Mouse (Mus musculus) natural killer cell, adult 2 months (primary cell): ENCODE measurements around the gene Noto.

Experiments used
- DNase-seq, 2 experiments: peaks; one replicate each; pipeline ENCODE4 v3.0.0; 2022; ENCODE audit warnings: low spot score in 2 of 2

The Noto gene

GRCm38 (mm10) chr6:85423836-85424379 lies at the start of gene Noto:
Gene Noto, plus strand, starts transcription at chr6:85423886.
- DNase-seq: no peak

DNA sequence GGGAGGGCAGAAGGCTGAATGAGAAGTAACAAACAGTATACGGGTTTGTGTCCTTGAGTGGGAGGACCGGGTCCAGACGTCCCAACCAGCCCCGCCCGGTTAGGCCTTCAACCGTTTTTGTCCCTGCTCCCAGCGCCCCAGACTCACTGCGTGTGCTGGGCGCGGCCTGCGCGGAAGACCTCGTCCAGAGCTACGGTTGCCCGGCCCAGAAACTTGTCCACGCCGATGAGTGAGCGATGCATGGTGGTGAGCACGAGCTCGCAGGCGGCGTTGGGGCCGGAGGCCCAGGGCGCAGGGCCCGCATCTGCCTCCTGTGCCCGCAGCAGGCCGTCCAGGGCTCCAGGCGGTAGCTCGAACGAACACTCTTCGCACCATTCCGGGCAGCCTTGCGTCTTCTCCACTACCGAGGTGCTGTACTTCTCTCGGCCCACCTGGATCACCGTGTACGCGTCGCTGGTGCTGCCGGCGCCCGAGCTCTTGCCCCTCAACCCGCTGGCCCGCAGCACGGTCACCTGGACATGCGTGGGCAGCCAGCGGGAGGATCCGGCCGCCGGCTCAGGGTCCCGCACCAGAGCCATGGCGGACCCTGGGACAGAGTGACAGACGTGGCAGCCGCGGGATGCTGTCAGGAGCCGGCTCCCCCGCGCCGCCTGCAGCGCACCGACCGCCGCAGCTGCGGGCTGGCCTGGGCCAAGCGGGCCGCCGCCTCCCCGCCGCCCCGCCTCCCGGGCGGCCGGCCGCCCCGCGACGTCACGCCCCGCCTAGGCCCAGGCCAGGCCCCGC lies 49.5 kb upstream of the Noto start, which contains the start of gene Rab11fip5:
Gene Rab11fip5 (minus strand): TSS at position 684 of the 783 bp plus-strand sequence.
- DNase-seq: no peak

DNA sequence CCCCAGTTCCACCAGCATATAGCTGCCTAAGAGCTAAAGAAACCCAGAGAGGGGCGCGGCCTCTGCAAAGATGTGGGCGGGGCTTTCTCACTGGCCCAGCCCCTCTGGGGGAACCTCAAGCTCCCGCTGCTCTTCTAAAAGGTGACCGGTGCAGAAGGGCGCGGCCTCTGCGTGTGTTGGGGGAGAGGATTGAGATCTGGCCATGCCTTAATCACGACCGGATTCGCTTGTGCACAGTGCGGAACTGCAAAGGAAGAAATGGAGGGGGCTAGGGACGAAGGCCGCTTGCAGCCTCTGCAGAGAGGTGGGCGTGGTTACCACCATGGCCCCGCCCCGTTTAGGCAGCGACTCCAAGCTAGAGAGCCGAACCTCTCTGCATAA lies 49.0 kb upstream of the Noto start:
- DNase-seq: peak; percentile 97 to 98

DNA sequence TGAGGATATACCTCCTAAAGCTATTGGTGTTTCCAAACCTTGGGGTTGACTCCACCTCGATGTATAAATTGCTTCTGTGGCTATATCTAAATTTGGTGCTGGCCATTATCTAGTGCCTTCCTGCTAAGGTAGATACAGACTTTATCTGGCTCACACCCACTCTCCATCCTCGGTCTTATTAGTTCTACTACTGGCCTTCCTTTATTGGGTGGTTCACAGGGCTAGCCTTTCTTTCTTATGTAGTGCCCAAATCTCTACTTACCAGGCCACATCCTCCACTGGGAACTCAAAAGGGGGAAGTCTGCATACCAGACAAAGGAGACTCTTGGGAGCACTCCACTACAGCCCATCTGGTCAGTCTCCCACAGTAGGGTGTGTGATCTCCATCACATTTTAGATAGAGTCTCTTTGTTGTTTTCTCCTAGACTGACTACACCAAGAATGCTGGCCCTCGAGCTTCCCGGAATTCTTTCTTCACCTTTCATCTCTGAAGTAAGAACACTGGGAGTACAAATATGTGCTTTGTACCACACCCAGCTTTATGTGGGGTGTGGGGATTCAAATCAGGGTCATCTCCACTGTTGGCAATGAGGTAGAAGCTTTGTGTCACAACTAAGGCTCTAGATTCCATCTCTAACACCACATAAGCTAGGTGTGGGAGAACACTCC lies 46.5 kb upstream of the Noto start:
- DNase-seq: no peak

DNA sequence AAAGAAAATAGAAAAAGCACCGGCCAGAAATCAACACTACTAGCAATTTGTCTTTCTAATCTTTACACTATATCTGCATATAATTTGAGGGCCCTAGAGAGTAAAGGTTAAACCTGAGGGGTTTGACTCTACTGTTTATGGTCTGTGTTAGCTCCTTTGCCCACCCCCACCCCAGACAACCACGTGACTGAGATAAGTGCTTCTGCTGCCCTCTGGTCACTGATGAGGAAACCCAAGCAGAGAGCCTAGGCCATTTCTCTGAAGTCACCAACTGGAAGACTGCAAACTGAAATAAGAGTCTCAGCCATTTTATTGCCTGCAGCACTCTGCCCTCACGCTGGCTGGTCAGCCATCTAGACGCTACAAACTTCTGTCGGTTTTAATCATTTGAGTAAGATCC lies 45.8 kb upstream of the Noto start:
- no peak for DNase-seq

DNA sequence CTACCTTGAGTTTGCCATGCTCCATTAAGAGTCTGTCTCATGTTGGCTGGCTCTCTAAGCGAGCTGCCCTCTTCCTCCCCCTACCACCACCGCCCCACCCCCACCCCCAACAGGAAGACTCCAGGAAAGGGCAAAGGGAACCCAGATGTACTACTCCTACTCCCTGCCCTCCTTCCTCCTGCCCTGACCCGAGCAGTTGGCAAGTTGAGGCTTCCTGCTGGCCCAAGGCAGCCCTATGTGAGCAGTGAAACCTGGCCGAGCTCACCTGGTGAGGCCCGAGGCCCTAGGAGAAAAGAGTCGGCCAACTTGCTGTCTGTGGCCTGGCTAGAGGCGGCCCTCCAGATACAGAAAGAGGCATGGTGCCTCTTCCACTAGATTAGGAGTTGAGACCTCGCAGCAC lies 45.1 kb upstream of the Noto start:
- no peak for DNase-seq

DNA sequence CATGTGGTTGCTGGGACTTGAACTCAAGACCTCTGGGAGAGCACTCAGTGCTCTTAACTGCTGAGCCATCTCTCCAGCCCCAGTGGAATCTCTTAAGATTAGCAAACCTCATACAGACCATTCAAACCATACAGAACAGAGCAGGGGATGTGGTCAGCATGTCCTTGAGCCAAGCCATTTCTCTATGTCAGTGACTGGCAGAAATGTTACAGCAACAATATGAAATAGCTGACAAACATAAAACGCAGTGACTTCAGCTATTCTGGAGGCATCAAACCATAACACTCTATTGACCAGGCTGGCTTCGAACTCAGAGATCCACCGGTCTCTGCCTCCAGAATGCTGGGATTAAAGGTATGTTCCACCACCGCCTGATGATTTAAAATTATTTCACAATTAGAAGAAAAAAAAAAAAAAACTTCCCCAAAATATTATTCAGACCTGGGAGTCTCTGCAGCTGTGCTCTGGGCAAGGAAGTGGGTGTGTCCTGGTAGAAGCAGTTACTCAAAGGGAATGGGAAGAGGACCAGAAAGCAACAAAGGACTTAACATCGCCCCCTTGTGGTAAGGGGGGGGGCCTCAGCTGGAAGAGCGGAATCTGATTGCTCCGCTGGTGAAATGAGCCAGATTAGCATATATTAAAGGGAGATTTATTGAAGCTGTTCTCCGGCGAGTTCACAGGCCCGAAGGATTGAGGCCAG lies 43.3 kb upstream of the Noto start:
- DNase-seq: peak; percentile 26 to 45

DNA sequence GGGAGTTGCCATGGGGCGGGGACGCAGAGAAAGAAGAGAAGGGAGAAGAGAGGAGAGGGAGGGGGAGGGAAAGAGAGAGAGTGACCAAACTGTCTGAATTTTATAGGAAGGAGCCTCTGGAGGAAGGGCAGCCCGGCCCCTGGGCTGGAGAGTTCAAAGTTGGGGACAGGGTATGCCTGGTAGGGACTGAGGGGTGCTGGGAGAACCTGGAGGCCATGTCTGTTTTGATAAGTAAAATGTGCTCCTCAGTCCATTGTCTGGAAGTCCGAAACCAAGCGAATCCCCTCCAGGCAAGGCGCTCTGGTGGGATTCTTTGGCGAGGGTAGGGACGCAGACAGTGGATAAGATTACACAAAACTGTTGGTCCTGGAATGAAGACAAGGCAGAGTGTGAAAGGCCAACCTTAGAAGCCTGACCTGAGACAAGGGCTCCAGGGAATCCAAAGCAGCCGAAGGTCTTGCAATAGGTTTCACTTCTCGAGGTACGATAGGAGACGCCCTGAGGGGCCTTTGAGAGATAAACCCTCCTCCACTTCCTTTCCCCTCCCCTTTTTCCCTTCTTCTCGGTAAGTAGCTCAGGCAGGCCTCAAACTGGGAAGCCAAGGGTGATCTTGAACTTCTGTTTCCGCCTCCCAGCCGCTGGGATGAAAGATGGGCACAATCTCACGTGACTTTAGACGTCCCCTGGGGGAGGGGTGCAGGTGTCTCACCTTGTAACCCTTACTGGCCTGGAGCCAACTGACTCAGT lies 42.6 kb upstream of the Noto start:
- DNase-seq: no peak

GRCm38 (mm10) chr6:85381648-85382020 lies 42.1 kb upstream of the Noto start:
- DNase-seq: no peak

- no peak for DNase-seq
These were observed 40.9 kb upstream of the Noto start for GRCm38 (mm10) chr6:85382791-85383190.

GRCm38 (mm10) chr6:85388608-85389007 lies 35.1 kb upstream of the Noto start:
- no peak for DNase-seq

- DNase-seq: peak; percentile 27 to 60
These were observed 31.9 kb upstream of the Noto start for GRCm38 (mm10) chr6:85391803-85392202.

DNA sequence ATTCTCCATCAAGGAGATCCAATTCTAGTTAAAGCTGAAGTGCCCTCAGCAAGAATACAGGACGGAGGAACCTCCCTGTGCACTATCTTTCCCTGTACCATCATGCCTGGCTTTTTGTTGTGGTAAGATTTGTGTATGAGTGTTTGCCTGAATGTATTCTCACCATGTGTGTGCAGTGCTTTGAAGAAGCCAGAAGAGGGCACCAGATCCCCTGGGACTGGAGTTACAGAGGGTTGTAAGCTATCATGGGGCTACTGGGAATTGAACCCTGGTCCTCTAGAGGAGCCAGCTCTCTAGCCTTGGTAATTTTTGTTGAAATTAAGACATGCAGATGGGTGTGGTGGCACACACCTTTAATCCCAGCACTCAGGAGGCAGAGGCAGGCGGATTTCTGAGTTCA lies 28.3 kb upstream of the Noto start:
- no peak for DNase-seq

- DNase-seq: peak in 1 of 2 experiments; percentile 34
These were observed 26.5 kb upstream of the Noto start for GRCm38 (mm10) chr6:85397165-85397564.

DNA sequence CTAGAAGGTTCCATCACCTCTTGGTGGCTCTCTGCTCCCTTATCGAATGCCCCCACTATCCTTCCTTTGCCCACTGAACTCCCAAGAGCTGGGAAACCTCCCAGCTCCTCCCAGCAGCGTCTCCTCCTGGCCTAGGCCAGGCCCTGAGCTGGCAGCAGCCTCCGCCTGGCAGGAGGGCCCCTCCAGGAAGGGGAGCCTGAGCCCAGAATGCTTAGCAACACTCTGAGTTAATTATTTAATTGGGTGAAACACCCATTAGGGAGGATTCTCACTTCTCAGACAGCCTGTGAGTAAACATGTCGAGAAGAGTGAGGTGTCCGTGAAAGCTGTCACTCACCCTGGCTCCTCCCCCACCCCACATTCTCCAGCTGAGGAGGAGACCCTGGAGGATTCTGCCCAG lies 24.0 kb upstream of the Noto start:
- DNase-seq: no peak

DNA sequence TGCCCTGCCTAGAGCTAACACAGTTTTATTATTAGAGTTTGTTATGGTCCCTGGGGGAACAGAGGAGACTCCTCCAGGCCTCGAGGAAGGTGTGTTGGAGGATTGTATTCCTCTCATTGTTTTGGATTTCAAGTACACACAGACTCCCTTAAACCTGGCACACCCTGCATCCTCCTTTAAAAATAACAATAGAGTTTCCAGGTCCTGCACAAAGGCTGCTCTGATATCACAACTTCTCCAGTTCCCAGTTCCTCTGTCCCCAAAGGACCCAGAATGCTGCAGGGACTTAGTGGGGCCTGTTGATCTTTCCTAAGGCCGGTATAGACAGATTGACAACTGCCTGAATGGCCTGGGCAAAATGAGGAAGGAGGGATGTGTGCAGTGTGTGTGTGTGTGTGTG lies 21.1 kb upstream of the Noto start:
- DNase-seq: no peak

DNA sequence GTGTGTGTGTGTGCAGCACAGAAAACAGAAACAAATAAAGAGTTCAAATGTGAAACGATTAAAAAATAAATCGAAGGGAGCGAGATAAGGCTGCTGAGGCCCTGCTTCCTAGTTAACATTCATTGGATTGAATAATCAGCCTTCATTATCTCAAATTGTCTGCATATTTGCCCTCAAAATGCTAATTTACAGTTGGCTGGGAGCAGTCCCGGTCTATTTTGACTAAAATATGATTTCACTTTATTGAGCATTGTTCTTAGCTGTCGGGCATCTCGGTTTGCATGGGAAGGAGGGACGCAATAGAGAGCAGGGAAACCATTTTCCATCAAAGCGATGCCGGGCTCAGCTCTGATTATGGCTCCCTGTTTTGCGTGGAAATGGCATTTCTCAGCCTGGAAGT lies 20.6 kb upstream of the Noto start:
- no peak for DNase-seq

- DNase-seq: no peak
These were observed 14.7 kb upstream of the Noto start for GRCm38 (mm10) chr6:85409003-85409402.

- no peak for DNase-seq
These were observed 12.9 kb upstream of the Noto start for GRCm38 (mm10) chr6:85410771-85411273.

DNA sequence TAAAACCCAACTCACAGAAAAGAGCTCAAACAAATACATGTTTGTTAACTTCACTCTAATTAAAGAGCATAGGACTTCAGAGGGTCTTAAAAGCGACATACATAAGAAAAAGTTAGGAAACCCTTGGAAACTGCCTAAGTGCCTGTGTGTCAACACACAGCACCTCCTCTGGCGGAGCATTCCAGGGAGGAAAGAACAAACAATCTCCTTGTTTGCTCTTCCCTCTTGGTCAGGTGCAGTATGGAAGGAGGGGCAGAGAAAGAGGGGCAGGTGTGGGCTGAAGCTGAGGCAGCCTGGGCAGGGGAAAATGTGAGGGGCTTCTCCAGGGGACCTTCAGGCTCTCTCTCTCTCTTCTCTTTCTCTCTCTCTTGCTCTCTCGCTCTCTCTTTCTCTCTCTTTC lies 7.9 kb upstream of the Noto start:
- DNase-seq: no peak

- DNase-seq: no peak
These were observed 4.5 kb upstream of the Noto start for GRCm38 (mm10) chr6:85419150-85419549.
